Mouse (Mus musculus): Measurements from ENCODE around the gene Cxcr1. TPM values are rescaled to one million over a fixed set of nuclear protein-coding genes. Genes with fewer than 3 reads are reported as not detected.

Gene Cxcr1
- polyA plus RNA-seq, 1 experiment = not detected

- H3K4me3 ChIP-seq (ENCODE audit: insufficient read depth, low read depth, low read length) = no peak overlapping the region
- no peak overlapping the region for H3K27ac ChIP-seq (ENCODE audit: insufficient read depth, low read depth, low read length)
- no peak for TF ChIP-seq CTCF (IDR thresholded peaks at IDR 0.05; ENCODE audit: insufficient read depth, low read depth, low read length)
- no peak for TF ChIP-seq POLR2A (IDR thresholded peaks at IDR 0.05; ENCODE audit: insufficient read depth, low read depth, low read length)
- H3K4me1 ChIP-seq (ENCODE audit: control insufficient read depth, insufficient read depth, low read length) = no peaks in the 10 kb centered on the region
- WGBS = 81% methylated on average over 7 of the region's 7 CpGs
These were observed 6.8 kb upstream of the Cxcr1 start for GRCm38 (mm10) chr1:74201048-74201844.

GRCm38 (mm10) chr1:74199046-74199445, 4.6 kb upstream of the Cxcr1 start:
- Histone ChIP-seq H3K27ac (ENCODE audit: insufficient read depth, low read depth, low read length) (no peak overlapping the region), H3K4me3 (ENCODE audit: insufficient read depth, low read depth, low read length) (no peak overlapping the region), H3K4me1 (ENCODE audit: control insufficient read depth, insufficient read depth, low read length) (no peaks in the 10 kb centered on the region)
- WGBS = 69% methylated on average over 8 of the region's 8 CpGs
- TF ChIP-seq POLR2A (IDR thresholded peaks at IDR 0.05; ENCODE audit: insufficient read depth, low read depth, low read length) (no peak), CTCF (IDR thresholded peaks at IDR 0.05; ENCODE audit: insufficient read depth, low read depth, low read length) (no peak)

GRCm38 (mm10) chr1:74197726-74198470, 3.5 kb upstream of the Cxcr1 start:
- 86% methylated on average over 12 of the region's 12 CpGs for WGBS
- H3K4me1 ChIP-seq (ENCODE audit: control insufficient read depth, insufficient read depth, low read length) = no peaks in the 10 kb centered on the region
- no peak for TF ChIP-seq POLR2A (IDR thresholded peaks at IDR 0.05; ENCODE audit: insufficient read depth, low read depth, low read length)
- TF ChIP-seq CTCF (IDR thresholded peaks at IDR 0.05; ENCODE audit: insufficient read depth, low read depth, low read length) = no peak

GRCm38 (mm10) chr1:74196621-74197419, 2.4 kb upstream of the Cxcr1 start:
- no peak for TF ChIP-seq CTCF (IDR thresholded peaks at IDR 0.05; ENCODE audit: insufficient read depth, low read depth, low read length)
- no peak for TF ChIP-seq POLR2A (IDR thresholded peaks at IDR 0.05; ENCODE audit: insufficient read depth, low read depth, low read length)
- WGBS = 85% methylated on average over 17 of the region's 17 CpGs
- H3K4me3 ChIP-seq (ENCODE audit: insufficient read depth, low read depth, low read length) = no peak overlapping the region
- H3K4me1 ChIP-seq (ENCODE audit: control insufficient read depth, insufficient read depth, low read length) = no peaks in the 10 kb centered on the region
- no peak overlapping the region for H3K27ac ChIP-seq (ENCODE audit: insufficient read depth, low read depth, low read length)

More at GRCm38 (mm10) chr1:74197726-74198470, 3.5 kb upstream of the Cxcr1 start:
- Histone ChIP-seq H3K27ac (ENCODE audit: insufficient read depth, low read depth, low read length) (no peak overlapping the region), H3K4me3 (ENCODE audit: insufficient read depth, low read depth, low read length) (no peak overlapping the region)

GRCm38 (mm10) chr1:74195961-74196360, 1.5 kb upstream of the Cxcr1 start:
- H3K4me1 ChIP-seq (ENCODE audit: control insufficient read depth, insufficient read depth, low read length) = no peaks in the 10 kb centered on the region
- TF ChIP-seq POLR2A (IDR thresholded peaks at IDR 0.05; ENCODE audit: insufficient read depth, low read depth, low read length) (no peak), CTCF (IDR thresholded peaks at IDR 0.05; ENCODE audit: insufficient read depth, low read depth, low read length) (peak; percentile 18; the same call in 1 of the 2 replicates)
- WGBS = 45% methylated on average over 7 of the region's 7 CpGs
- no peak overlapping the region for H3K27ac ChIP-seq (ENCODE audit: insufficient read depth, low read depth, low read length)
- H3K4me3 ChIP-seq (ENCODE audit: insufficient read depth, low read depth, low read length) = no peak overlapping the region

GRCm38 (mm10) chr1:74192711-74193110, 1.7 kb downstream of the Cxcr1 start:
- no peaks in the 10 kb centered on the region for H3K4me1 ChIP-seq (ENCODE audit: control insufficient read depth, insufficient read depth, low read length)
- 81% methylated on average over 2 of the region's 2 CpGs for WGBS
- H3K27ac ChIP-seq (ENCODE audit: insufficient read depth, low read depth, low read length) = no peak overlapping the region
- TF ChIP-seq POLR2A (IDR thresholded peaks at IDR 0.05; ENCODE audit: insufficient read depth, low read depth, low read length) (no peak), CTCF (IDR thresholded peaks at IDR 0.05; ENCODE audit: insufficient read depth, low read depth, low read length) (no peak)
- no peak overlapping the region for H3K4me3 ChIP-seq (ENCODE audit: insufficient read depth, low read depth, low read length)

GRCm38 (mm10) chr1:74190471-74190870, 4.0 kb downstream of the Cxcr1 start:
- WGBS = 93% methylated on average over 7 of the region's 7 CpGs
- Histone ChIP-seq H3K27ac (ENCODE audit: insufficient read depth, low read depth, low read length) (no peak overlapping the region), H3K4me3 (ENCODE audit: insufficient read depth, low read depth, low read length) (no peak overlapping the region), H3K4me1 (ENCODE audit: control insufficient read depth, insufficient read depth, low read length) (no peaks in the 10 kb centered on the region)
- TF ChIP-seq CTCF (IDR thresholded peaks at IDR 0.05; ENCODE audit: insufficient read depth, low read depth, low read length) (no peak), POLR2A (IDR thresholded peaks at IDR 0.05; ENCODE audit: insufficient read depth, low read depth, low read length) (no peak)

GRCm38 (mm10) chr1:74183006-74183405, 11.4 kb downstream of the Cxcr1 start:
- no peak overlapping the region for H3K4me3 ChIP-seq (ENCODE audit: insufficient read depth, low read depth, low read length)
- 47% methylated on average over 2 of the region's 2 CpGs for WGBS
- H3K4me1 ChIP-seq (ENCODE audit: control insufficient read depth, insufficient read depth, low read length) = no peaks in the 10 kb centered on the region
- H3K27ac ChIP-seq (ENCODE audit: insufficient read depth, low read depth, low read length) = no peak overlapping the region
- no peak for TF ChIP-seq CTCF (IDR thresholded peaks at IDR 0.05; ENCODE audit: insufficient read depth, low read depth, low read length)
- TF ChIP-seq POLR2A (IDR thresholded peaks at IDR 0.05; ENCODE audit: insufficient read depth, low read depth, low read length) = no peak

Measured in olfactory bulb, adult 2 months (tissue).